Mouse (Mus musculus): Measurements from ENCODE around the gene Gm5460. TPM values are rescaled to one million over a fixed set of nuclear protein-coding genes. Genes with fewer than 3 reads are reported as not detected.
A peak's percentile ranks its signal among the peaks of the same experiment; 100 is the strongest.

Gm5460 gene
- polyA plus RNA-seq, 1 experiment from 2014 or later: not detected

GRCm38 (mm10) chr14:33997427-33997826, 19.1 kb upstream of the Gm5460 start:
- 71% methylated on average over 6 of the region's 6 CpGs for WGBS
- no peaks in the 10 kb centered on the region for H3K36me3 ChIP-seq (ENCODE audit: control insufficient read depth, insufficient read depth, low read length)
- H3K27ac ChIP-seq (ENCODE audit: low read depth, low read length): no peak overlapping the region
- no peak for DNase-seq (ENCODE audit: low spot score)
- H3K4me3 ChIP-seq (ENCODE audit: low read depth, low read length): no peak overlapping the region
- ATAC-seq (replicated peaks; ENCODE audit: low FRiP score): no peak
- H3K27me3 ChIP-seq (ENCODE audit: control insufficient read depth, insufficient read depth, low read length): no peaks in the 10 kb centered on the region
- H3K4me1 ChIP-seq (replicated peaks; ENCODE audit: control insufficient read depth, insufficient read depth, low read length): no peaks in the 10 kb centered on the region
- H3K9me3 ChIP-seq (ENCODE audit: control insufficient read depth, low read length): no peaks in the 10 kb centered on the region
- H3K4me2 ChIP-seq (ENCODE audit: low read depth, low read length, severe bottlenecking): no peak overlapping the region
- H3K9ac ChIP-seq (ENCODE audit: low read length): no peak overlapping the region

GRCm38 (mm10) chr14:34000076-34000475, 16.5 kb upstream of the Gm5460 start:
- H3K4me1 ChIP-seq (replicated peaks; ENCODE audit: control insufficient read depth, insufficient read depth, low read length): no peaks in the 10 kb centered on the region
- H3K36me3 ChIP-seq (ENCODE audit: control insufficient read depth, insufficient read depth, low read length): no peaks in the 10 kb centered on the region
- H3K9ac ChIP-seq (ENCODE audit: low read length): no peak overlapping the region
- no peak overlapping the region for H3K4me3 ChIP-seq (ENCODE audit: low read depth, low read length)
- no peaks in the 10 kb centered on the region for H3K9me3 ChIP-seq (ENCODE audit: control insufficient read depth, low read length)
- no peaks in the 10 kb centered on the region for H3K27me3 ChIP-seq (ENCODE audit: control insufficient read depth, insufficient read depth, low read length)
- H3K4me2 ChIP-seq (ENCODE audit: low read depth, low read length, severe bottlenecking): no peak overlapping the region
- ATAC-seq (replicated peaks; ENCODE audit: low FRiP score) (no peak), DNase-seq (ENCODE audit: low spot score) (no peak)
- no peak overlapping the region for H3K27ac ChIP-seq (ENCODE audit: low read depth, low read length)

- no peak for ATAC-seq (replicated peaks; ENCODE audit: low FRiP score)
- Histone ChIP-seq H3K9me3 (ENCODE audit: control insufficient read depth, low read length) (no peaks in the 10 kb centered on the region), H3K36me3 (ENCODE audit: control insufficient read depth, insufficient read depth, low read length) (no peaks in the 10 kb centered on the region), H3K9ac (ENCODE audit: low read length) (no peak overlapping the region), H3K27ac (ENCODE audit: low read depth, low read length) (no peak overlapping the region), H3K4me1 (replicated peaks; ENCODE audit: control insufficient read depth, insufficient read depth, low read length) (no peaks in the 10 kb centered on the region), H3K4me2 (ENCODE audit: low read depth, low read length, severe bottlenecking) (no peak overlapping the region), H3K27me3 (ENCODE audit: control insufficient read depth, insufficient read depth, low read length) (no peaks in the 10 kb centered on the region), H3K4me3 (ENCODE audit: low read depth, low read length) (no peak overlapping the region)
- DNase-seq (ENCODE audit: low spot score): no peak
Observed at GRCm38 (mm10) chr14:34001445-34001844, 15.1 kb upstream of the Gm5460 start.

- H3K4me3 ChIP-seq (ENCODE audit: low read depth, low read length): no peak overlapping the region
- no peaks in the 10 kb centered on the region for H3K4me1 ChIP-seq (replicated peaks; ENCODE audit: control insufficient read depth, insufficient read depth, low read length)
- no peak for ATAC-seq (replicated peaks; ENCODE audit: low FRiP score)
- H3K27ac ChIP-seq (ENCODE audit: low read depth, low read length): no peak overlapping the region
- no peak for DNase-seq (ENCODE audit: low spot score)
- no peaks in the 10 kb centered on the region for H3K27me3 ChIP-seq (ENCODE audit: control insufficient read depth, insufficient read depth, low read length)
- no peaks in the 10 kb centered on the region for H3K9me3 ChIP-seq (ENCODE audit: control insufficient read depth, low read length)
- H3K36me3 ChIP-seq (ENCODE audit: control insufficient read depth, insufficient read depth, low read length): no peaks in the 10 kb centered on the region
- WGBS: 93% methylated on average over 5 of the region's 5 CpGs
- no peak overlapping the region for H3K4me2 ChIP-seq (ENCODE audit: low read depth, low read length, severe bottlenecking)
- no peak overlapping the region for H3K9ac ChIP-seq (ENCODE audit: low read length)
Observed at GRCm38 (mm10) chr14:34002358-34002757, 14.2 kb upstream of the Gm5460 start.

- DNase-seq (ENCODE audit: low spot score) (no peak), ATAC-seq (replicated peaks; ENCODE audit: low FRiP score) (no peak)
- no peak within 1 kb of the TSS for H3K4me3 ChIP-seq (ENCODE audit: low read depth, low read length)
- no peaks in the 10 kb centered on the region for H3K4me1 ChIP-seq (replicated peaks; ENCODE audit: control insufficient read depth, insufficient read depth, low read length)
- WGBS: 89% methylated on average over 3 of the region's 3 CpGs
- no peak within 1 kb of the TSS for H3K27ac ChIP-seq (ENCODE audit: low read depth, low read length)
- no peaks in the 10 kb centered on the region for H3K27me3 ChIP-seq (ENCODE audit: control insufficient read depth, insufficient read depth, low read length)
- no peaks in the 10 kb centered on the region for H3K9me3 ChIP-seq (ENCODE audit: control insufficient read depth, low read length)
- H3K4me2 ChIP-seq (ENCODE audit: low read depth, low read length, severe bottlenecking): no peak within 1 kb of the TSS
- no peak within 1 kb of the TSS for H3K9ac ChIP-seq (ENCODE audit: low read length)
- no peaks in the 10 kb centered on the region for H3K36me3 ChIP-seq (ENCODE audit: control insufficient read depth, insufficient read depth, low read length)
Observed at GRCm38 (mm10) chr14:34015063-34015462, 1.5 kb upstream of the Gm5460 start, which contains the start of gene Gm30083. Gm30083 (minus strand) TSS chr14:34015182.

- ATAC-seq (replicated peaks; ENCODE audit: low FRiP score): no peak
- Histone ChIP-seq H3K27ac (ENCODE audit: low read depth, low read length) (no peak overlapping the region), H3K4me2 (ENCODE audit: low read depth, low read length, severe bottlenecking) (no peak overlapping the region), H3K4me1 (replicated peaks; ENCODE audit: control insufficient read depth, insufficient read depth, low read length) (no peaks in the 10 kb centered on the region), H3K9ac (ENCODE audit: low read length) (no peak overlapping the region), H3K27me3 (ENCODE audit: control insufficient read depth, insufficient read depth, low read length) (no peaks in the 10 kb centered on the region), H3K4me3 (ENCODE audit: low read depth, low read length) (no peak overlapping the region), H3K36me3 (ENCODE audit: control insufficient read depth, insufficient read depth, low read length) (no peaks in the 10 kb centered on the region), H3K9me3 (ENCODE audit: control insufficient read depth, low read length) (no peaks in the 10 kb centered on the region)
- no peak for DNase-seq (ENCODE audit: low spot score)
- 89% methylated on average over 2 of the region's 2 CpGs for WGBS
Observed at GRCm38 (mm10) chr14:34016938-34017337, 380 bp downstream of the Gm5460 start.

- Histone ChIP-seq H3K27me3 (ENCODE audit: control insufficient read depth, insufficient read depth, low read length) (no peaks in the 10 kb centered on the region), H3K4me3 (ENCODE audit: low read depth, low read length) (no peak overlapping the region), H3K4me1 (replicated peaks; ENCODE audit: control insufficient read depth, insufficient read depth, low read length) (no peaks in the 10 kb centered on the region), H3K9me3 (ENCODE audit: control insufficient read depth, low read length) (no peaks in the 10 kb centered on the region), H3K4me2 (ENCODE audit: low read depth, low read length, severe bottlenecking) (no peak overlapping the region), H3K27ac (ENCODE audit: low read depth, low read length) (no peak overlapping the region), H3K9ac (ENCODE audit: low read length) (no peak overlapping the region), H3K36me3 (ENCODE audit: control insufficient read depth, insufficient read depth, low read length) (no peaks in the 10 kb centered on the region)
- DNase-seq (ENCODE audit: low spot score): no peak
- ATAC-seq (replicated peaks; ENCODE audit: low FRiP score): no peak
- WGBS: 83% methylated on average over 2 of the region's 2 CpGs
Observed at GRCm38 (mm10) chr14:34026710-34027109, 10.2 kb downstream of the Gm5460 start.

GRCm38 (mm10) chr14:34033841-34034610, 17.5 kb downstream of the Gm5460 start:
- Histone ChIP-seq H3K27ac (ENCODE audit: low read depth, low read length) (no peak overlapping the region), H3K4me1 (replicated peaks; ENCODE audit: control insufficient read depth, insufficient read depth, low read length) (no peaks in the 10 kb centered on the region), H3K9me3 (ENCODE audit: control insufficient read depth, low read length) (no peaks in the 10 kb centered on the region), H3K4me3 (ENCODE audit: low read depth, low read length) (no peak overlapping the region), H3K27me3 (ENCODE audit: control insufficient read depth, insufficient read depth, low read length) (no peaks in the 10 kb centered on the region), H3K36me3 (ENCODE audit: control insufficient read depth, insufficient read depth, low read length) (no peaks in the 10 kb centered on the region), H3K9ac (ENCODE audit: low read length) (no peak overlapping the region), H3K4me2 (ENCODE audit: low read depth, low read length, severe bottlenecking) (no peak overlapping the region)
- ATAC-seq (replicated peaks; ENCODE audit: low FRiP score) (no peak), DNase-seq (ENCODE audit: low spot score) (peak; percentile 21)
- 85% methylated on average over 8 of the region's 8 CpGs for WGBS

GRCm38 (mm10) chr14:34041241-34041640, 24.7 kb downstream of the Gm5460 start:
- Histone ChIP-seq H3K9me3 (ENCODE audit: control insufficient read depth, low read length) (no peaks in the 10 kb centered on the region), H3K4me1 (replicated peaks; ENCODE audit: control insufficient read depth, insufficient read depth, low read length) (no peaks in the 10 kb centered on the region), H3K36me3 (ENCODE audit: control insufficient read depth, insufficient read depth, low read length) (no peaks in the 10 kb centered on the region), H3K4me3 (ENCODE audit: low read depth, low read length) (no peak overlapping the region), H3K9ac (ENCODE audit: low read length) (no peak overlapping the region), H3K4me2 (ENCODE audit: low read depth, low read length, severe bottlenecking) (no peak overlapping the region), H3K27me3 (ENCODE audit: control insufficient read depth, insufficient read depth, low read length) (no peaks in the 10 kb centered on the region), H3K27ac (ENCODE audit: low read depth, low read length) (no peak overlapping the region)
- no peak for DNase-seq (ENCODE audit: low spot score)
- WGBS: 84% methylated on average over 4 of the region's 4 CpGs
- ATAC-seq (replicated peaks; ENCODE audit: low FRiP score): no peak

Measured in forebrain, embryonic 11.5 days (tissue).